Mouse (Mus musculus) neural tube, embryonic 14.5 days (tissue): ENCODE results near the gene Tspan5. TPM values are rescaled to one million over a fixed set of nuclear protein-coding genes. Genes with fewer than 3 reads are reported as not detected.

Source experiments
- ATAC-seq: fragments of 200-750 bp; cut with Nextera tagmentation; 2 replicates; pipeline ENCODE4 v1.8.0; 2017; ENCODE audit warnings: low read depth, mild to moderate bottlenecking, moderate TSS enrichment, moderate library complexity
- H3K27ac ChIP-seq: fragments of 300-500 bp; sonication (generic); 2 replicates; pipeline ENCODE4 v1.5.1; 2014; ENCODE audit warnings: low read depth, mild to moderate bottlenecking, control low read depth, low read length, moderate library complexity, mixed read lengths
- H3K27me3 ChIP-seq: fragments of 300-500 bp; sonication (generic); 2 replicates; pipeline ENCODE4 v1.6.1; 2014; ENCODE audit warnings: low read length; ENCODE audit not compliant: control insufficient read depth, insufficient read depth
- H3K36me3 ChIP-seq: fragments of 300-500 bp; sonication (generic); 2 replicates; pipeline ENCODE4 v1.6.1; 2014; ENCODE audit warnings: low read length, mixed read lengths; ENCODE audit not compliant: control insufficient read depth, insufficient read depth
- H3K4me1 ChIP-seq: fragments of 300-500 bp; sonication (generic); 2 replicates; pipeline ENCODE4 v1.6.1; 2014; ENCODE audit warnings: low read length; ENCODE audit not compliant: control insufficient read depth, insufficient read depth
- H3K4me2 ChIP-seq: fragments of 300-500 bp; sonication (generic); 2 replicates; pipeline ENCODE4 v1.6.1; 2014; ENCODE audit warnings: mild to moderate bottlenecking, low read depth, low read length, control low read depth
- H3K4me3 ChIP-seq: fragments of 300-500 bp; sonication (generic); 2 replicates; pipeline ENCODE4 v1.5.1; 2014; ENCODE audit warnings: low read depth, low read length, control low read depth, mixed read lengths
- H3K9ac ChIP-seq: fragments of 300-500 bp; sonication (generic); replicated peaks from 2 replicates; pipeline ENCODE4 v1.6.1; 2014; ENCODE audit warnings: low read depth, mild to moderate bottlenecking, control low read depth, low read length, mixed read lengths
- H3K9me3 ChIP-seq: fragments of 300-500 bp; sonication (generic); 2 replicates; pipeline ENCODE4 v1.6.1; 2016; ENCODE audit warnings: low read length; ENCODE audit not compliant: control insufficient read depth
- WGBS: fragments of 180-500 bp; shearing (Covaris S2); extraction: QIAGEN DNeasy Blood & Tissue Kit; methylation state at CpG from one replicate; pipeline ENCODE4 v1.1.7; 2014; 5-methylcytosine and 5-hydroxymethylcytosine counted together
- polyA plus RNA-seq: library from polyadenylated mRNA; unstranded; fragments of >200 nt; fragmentation: Nextera tagmentation; extraction: Ambion mirVana; gene quantifications from 2 replicates; pipeline ENCODE4 v1.2.1, GENCODE M21; 2014

The Tspan5 gene
- polyA plus RNA-seq, 1 experiment from 2014 or later, result 115 TPM

DNA sequence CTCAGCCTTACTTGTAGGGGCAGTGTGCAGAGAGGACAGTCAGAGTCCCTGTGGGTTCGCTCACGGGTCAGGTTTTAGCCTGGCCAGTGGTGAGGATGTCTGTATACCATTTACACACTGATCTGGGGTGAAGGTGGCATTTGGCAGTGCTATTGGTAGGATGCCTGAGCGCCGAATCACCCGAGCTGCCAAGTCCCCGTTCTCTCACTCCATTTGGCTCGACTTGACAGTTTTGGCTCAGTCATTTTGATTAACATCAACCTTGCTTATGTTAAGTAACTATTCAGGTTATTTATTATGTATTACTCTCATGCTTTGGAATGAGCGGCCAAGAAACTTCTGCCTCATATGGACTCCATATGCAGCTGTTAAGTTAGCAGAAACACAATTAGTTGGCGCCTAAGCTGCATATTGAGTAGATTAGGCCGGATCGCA, 18.7 kb downstream of the Tspan5 start:
- no peaks in the 10 kb centered on the region for H3K27me3 ChIP-seq
- no peak overlapping the region for H3K9ac ChIP-seq
- no peaks in the 10 kb centered on the region for H3K36me3 ChIP-seq
- no peak for ATAC-seq
- H3K9me3 ChIP-seq, result no peaks in the 10 kb centered on the region
- H3K4me2 ChIP-seq, result no peak overlapping the region
- H3K4me3 ChIP-seq, result no peak overlapping the region
- 66% methylated on average over 11 of the region's 11 CpGs for WGBS
- peaks cover 12% of the 10 kb centered on the region; the same call in 1 of the 2 replicates for H3K4me1 ChIP-seq
- no peak overlapping the region for H3K27ac ChIP-seq

DNA sequence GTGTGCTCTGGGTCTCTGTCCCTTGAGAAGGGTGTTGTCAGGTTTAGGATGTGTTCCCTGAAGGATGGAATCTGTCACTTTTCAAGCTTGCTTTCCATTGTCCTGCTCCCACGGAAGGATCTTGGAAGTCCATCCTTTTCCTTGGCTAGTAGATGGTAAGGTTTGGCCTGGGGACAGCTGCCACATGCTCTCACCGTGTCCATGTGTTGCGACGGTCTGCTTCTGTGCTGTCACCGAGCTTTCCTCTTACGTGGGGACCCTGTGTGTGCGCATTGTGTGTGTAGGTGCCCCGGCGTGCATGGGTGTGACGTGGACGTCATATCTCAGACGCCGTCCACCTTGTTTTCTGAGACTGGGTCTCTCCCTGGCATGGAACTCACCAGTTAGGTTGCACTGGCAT, 19.5 kb downstream of the Tspan5 start:
- Histone ChIP-seq H3K36me3 (no peaks in the 10 kb centered on the region), H3K4me3 (no peak overlapping the region), H3K9ac (no peak overlapping the region), H3K4me2 (no peak overlapping the region), H3K4me1 (peaks cover 12% of the 10 kb centered on the region; the same call in 1 of the 2 replicates), H3K27me3 (no peaks in the 10 kb centered on the region), H3K9me3 (no peaks in the 10 kb centered on the region), H3K27ac (no peak overlapping the region)
- ATAC-seq, result 0 out of 2 replicates have a peak, but pooled peaks have one; percentile 26
- WGBS, result 92% methylated on average over 13 of the region's 13 CpGs

DNA sequence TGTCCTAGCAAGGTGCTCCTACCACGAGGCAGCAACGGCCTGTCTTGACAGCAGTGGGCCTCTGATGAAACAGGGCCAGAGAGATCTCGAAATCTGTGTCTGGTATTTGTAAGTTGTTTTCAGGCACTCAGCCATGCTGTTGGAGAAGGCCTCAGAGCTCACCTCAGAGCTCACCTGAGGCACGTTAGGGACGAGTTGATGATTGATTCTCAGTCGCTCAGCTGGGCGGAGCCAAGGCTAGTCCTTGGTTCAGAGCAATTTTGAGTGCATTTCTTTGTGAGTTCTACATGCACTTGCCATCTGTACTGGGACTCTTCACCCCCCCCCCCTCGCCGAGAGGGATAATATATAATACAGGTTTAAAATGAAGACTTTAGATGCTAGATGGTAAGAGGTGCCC, 21.9 kb downstream of the Tspan5 start:
- no peak overlapping the region for H3K4me2 ChIP-seq
- no peak overlapping the region for H3K27ac ChIP-seq
- no peak overlapping the region for H3K9ac ChIP-seq
- H3K27me3 ChIP-seq, result no peaks in the 10 kb centered on the region
- peaks cover 18% of the 10 kb centered on the region; the same call in 1 of the 2 replicates for H3K4me1 ChIP-seq
- H3K36me3 ChIP-seq, result no peaks in the 10 kb centered on the region
- ATAC-seq, result no peak
- no peaks in the 10 kb centered on the region for H3K9me3 ChIP-seq
- WGBS, result 92% methylated on average over 9 of the region's 9 CpGs
- no peak overlapping the region for H3K4me3 ChIP-seq

DNA sequence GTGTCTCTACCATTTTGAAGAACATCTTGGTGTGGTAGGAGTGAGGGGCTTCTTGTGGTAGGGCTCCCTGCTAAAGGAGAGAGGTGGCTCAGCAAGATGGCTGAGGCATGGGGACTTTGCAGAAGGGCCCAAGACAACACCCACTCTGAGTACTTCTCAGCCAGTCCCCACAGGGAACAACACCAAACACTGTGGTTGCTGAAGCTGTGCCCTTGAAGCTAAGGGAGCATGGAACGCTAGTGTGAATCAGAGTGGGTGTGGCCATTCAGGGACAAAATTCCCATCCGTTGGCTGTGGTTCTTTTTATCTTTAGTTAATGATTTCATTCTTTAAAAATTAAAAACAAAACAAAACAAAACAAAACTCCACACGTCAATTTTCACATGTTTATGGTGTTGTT, 22.8 kb downstream of the Tspan5 start:
- ATAC-seq, result no peak
- H3K36me3 ChIP-seq, result no peaks in the 10 kb centered on the region

DNA sequence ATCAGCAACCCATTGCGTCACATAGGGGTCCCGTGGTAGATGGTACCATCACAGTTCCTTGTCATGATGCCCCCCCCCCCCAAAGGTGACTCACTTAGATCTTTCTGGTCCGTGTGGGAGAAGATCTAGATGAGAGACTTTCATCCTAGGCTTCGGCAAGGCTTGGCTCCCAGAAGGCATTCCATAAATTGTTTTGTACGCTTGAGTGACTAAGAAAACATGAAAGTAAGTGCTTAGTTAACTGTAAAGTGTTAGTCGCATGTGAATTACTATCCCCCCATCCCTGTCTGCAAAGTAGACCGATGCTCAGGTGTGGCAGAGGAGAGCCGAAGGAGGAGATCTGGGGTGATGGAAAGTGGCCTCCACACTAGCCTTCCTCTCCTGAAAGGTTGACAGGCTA, 25.0 kb downstream of the Tspan5 start:
- Histone ChIP-seq H3K4me2 (no peak overlapping the region), H3K27ac (no peak overlapping the region), H3K36me3 (no peaks in the 10 kb centered on the region), H3K4me1 (peaks cover 13% of the 10 kb centered on the region; the same call in 1 of the 2 replicates), H3K9ac (no peak overlapping the region), H3K9me3 (no peaks in the 10 kb centered on the region), H3K27me3 (no peaks in the 10 kb centered on the region), H3K4me3 (no peak overlapping the region)
- ATAC-seq, result no peak
- WGBS, result 80% methylated on average over 8 of the region's 8 CpGs

More for the DNA sequence above, 22.8 kb downstream of the Tspan5 start:
- no peak overlapping the region for H3K4me2 ChIP-seq
- H3K9me3 ChIP-seq, result no peaks in the 10 kb centered on the region
- no peak overlapping the region for H3K27ac ChIP-seq
- no peak overlapping the region for H3K9ac ChIP-seq
- no peak overlapping the region for H3K4me3 ChIP-seq
- peaks cover 21% of the 10 kb centered on the region; the same call in 1 of the 2 replicates for H3K4me1 ChIP-seq
- WGBS, result 84% methylated on average over 3 of the region's 3 CpGs
- no peaks in the 10 kb centered on the region for H3K27me3 ChIP-seq

DNA sequence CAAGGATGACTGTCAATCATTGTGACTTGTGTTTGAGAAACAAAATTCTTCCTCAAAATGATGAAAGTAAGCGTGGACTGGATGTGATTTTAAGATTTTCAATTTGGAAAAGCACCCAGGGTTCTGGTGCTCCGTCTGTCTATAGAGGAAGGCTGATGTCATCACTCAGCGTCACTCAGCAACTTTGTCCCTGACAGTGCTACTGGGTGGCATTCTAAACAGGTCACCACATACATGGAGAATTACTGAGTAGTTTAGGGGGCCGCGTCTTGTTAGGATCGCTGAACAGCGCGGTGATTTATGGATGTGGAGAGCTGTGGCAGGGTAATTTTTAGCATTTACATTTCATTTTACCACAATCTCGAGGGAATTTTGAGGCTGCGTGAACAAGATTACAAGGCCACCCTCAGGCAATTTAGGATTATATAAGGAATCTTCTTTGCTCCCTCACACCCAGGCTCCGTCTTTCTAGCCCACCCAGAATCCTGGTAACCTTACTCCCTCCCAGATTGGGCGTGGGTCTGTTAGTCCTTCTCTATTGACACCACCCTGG, 26.6 kb downstream of the Tspan5 start:
- Histone ChIP-seq H3K27me3 (no peaks in the 10 kb centered on the region), H3K27ac (no peak overlapping the region), H3K9ac (no peak overlapping the region), H3K4me1 (peaks cover 15% of the 10 kb centered on the region; the same call in 1 of the 2 replicates), H3K9me3 (no peaks in the 10 kb centered on the region), H3K4me2 (no peak overlapping the region), H3K4me3 (no peak overlapping the region), H3K36me3 (no peaks in the 10 kb centered on the region)
- no peak for ATAC-seq
- 52% methylated on average over 12 of the region's 12 CpGs for WGBS

DNA sequence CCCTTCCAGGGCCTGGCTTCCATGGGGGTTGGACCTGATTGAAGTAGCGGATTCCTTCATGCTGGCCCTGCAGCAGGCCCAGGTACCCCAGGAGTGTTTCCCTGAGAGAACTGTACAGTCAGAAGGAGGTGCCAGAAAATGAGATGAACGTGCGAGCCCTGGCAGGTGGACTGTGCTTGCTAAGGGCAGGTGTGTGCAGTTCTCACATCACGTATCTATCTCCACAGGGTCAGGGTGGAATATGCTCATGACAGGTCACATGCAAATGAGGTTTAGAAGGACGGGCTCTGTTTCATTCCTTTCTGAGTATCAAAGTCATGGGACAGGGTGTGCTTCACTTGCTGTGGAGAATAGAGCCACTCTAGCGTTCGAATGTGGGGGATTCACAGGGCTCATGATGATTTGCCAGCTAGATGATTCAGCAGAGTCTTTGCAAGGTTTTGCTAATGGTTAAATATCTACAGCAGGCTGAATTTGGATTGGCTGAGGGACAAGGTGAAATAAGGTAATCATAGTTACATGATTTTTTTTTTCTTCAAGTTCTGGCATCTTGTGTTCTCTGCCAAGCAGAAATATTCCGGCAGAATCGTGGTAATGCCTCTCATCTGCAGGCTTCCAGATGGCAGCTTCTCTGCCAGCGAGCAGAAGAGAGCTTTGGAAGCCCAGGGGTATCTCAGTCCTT, 28.8 kb downstream of the Tspan5 start:
- no peak overlapping the region for H3K4me2 ChIP-seq
- ATAC-seq, result no peak
- H3K4me3 ChIP-seq, result no peak overlapping the region
- no peak overlapping the region for H3K27ac ChIP-seq
- no peaks in the 10 kb centered on the region for H3K36me3 ChIP-seq
- H3K4me1 ChIP-seq, result peaks cover 27% of the 10 kb centered on the region; the same call in 1 of the 2 replicates
- no peaks in the 10 kb centered on the region for H3K9me3 ChIP-seq
- H3K27me3 ChIP-seq, result no peaks in the 10 kb centered on the region
- H3K9ac ChIP-seq, result no peak overlapping the region
- WGBS, result 66% methylated on average over 10 of the region's 10 CpGs

DNA sequence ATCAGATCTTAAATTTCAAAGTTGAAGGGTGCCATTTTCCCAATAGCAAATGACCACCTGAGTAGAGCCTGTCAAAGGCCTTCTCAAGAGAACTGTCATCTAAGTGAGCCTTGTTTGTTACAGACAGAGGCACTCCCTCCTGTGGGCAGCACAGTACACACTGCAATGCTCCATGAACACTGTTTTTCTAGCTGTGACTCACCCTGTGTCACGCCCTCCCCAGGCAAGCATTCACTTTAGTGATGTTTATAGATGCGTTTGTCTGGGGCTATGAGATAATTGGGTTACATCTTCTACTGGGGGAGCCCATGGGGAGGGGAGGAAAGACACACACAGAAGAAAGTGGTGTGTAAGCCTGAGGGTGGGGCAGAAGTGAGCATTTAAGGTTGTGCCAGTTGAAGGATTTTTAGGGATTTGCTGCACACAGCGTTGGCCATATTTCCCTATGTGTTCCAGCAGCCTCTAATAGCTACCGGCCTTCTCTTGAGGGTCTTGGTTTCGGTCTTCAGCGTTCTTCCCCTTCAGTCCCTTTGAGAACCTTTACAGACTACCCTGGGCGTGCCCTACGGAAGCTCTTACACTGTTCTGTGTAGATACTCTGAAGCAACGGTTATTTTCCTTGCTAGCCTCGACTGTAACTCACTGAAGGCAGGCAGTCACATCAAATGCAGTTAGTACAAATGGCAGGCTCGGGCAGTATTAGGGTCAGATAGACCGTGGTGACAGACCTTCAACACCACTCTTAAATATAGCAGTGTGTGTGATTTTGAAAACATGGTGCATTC, 29.7 kb downstream of the Tspan5 start:
- Histone ChIP-seq H3K27ac (no peak overlapping the region), H3K9ac (no peak overlapping the region), H3K4me2 (no peak overlapping the region), H3K9me3 (no peaks in the 10 kb centered on the region), H3K27me3 (no peaks in the 10 kb centered on the region), H3K4me3 (no peak overlapping the region), H3K36me3 (no peaks in the 10 kb centered on the region), H3K4me1 (peaks cover 32% of the 10 kb centered on the region; the same call in 1 of the 2 replicates)
- no peak for ATAC-seq
- 85% methylated on average over 12 of the region's 12 CpGs for WGBS
